Mouse (Mus musculus): ENCODE measurements around the gene Vps35l.
A peak's percentile ranks its signal among the peaks of the same experiment; 100 is the strongest.

The Vps35l gene

GRCm38 (mm10) chr7:118777598-118778394, 37.8 kb downstream of the Vps35l start:
- DNase-seq (ENCODE audit: low spot score): peak; percentile 67

- peak; percentile 80 for DNase-seq (ENCODE audit: low spot score)
Observed at GRCm38 (mm10) chr7:118778561-118778960, 38.5 kb downstream of the Vps35l start.

- DNase-seq (ENCODE audit: low spot score): no peak
Observed at GRCm38 (mm10) chr7:118783305-118784001, 43.4 kb downstream of the Vps35l start.

- no peak for DNase-seq (ENCODE audit: low spot score)
Observed at GRCm38 (mm10) chr7:118786091-118786490, 46.1 kb downstream of the Vps35l start.

GRCm38 (mm10) chr7:118787326-118787725, 47.3 kb downstream of the Vps35l start:
- no peak for DNase-seq (ENCODE audit: low spot score)

- no peak for DNase-seq (ENCODE audit: low spot score)
Observed at GRCm38 (mm10) chr7:118788481-118788880, 48.5 kb downstream of the Vps35l start.

- no peak for DNase-seq (ENCODE audit: low spot score)
Observed at GRCm38 (mm10) chr7:118790292-118790691, 50.3 kb downstream of the Vps35l start.

- DNase-seq (ENCODE audit: low spot score): no peak
Observed at GRCm38 (mm10) chr7:118793899-118794298, 53.9 kb downstream of the Vps35l start.

- no peak for DNase-seq (ENCODE audit: low spot score)
Observed at GRCm38 (mm10) chr7:118795779-118796178, 55.8 kb downstream of the Vps35l start.

GRCm38 (mm10) chr7:118796838-118797237, 56.8 kb downstream of the Vps35l start:
- no peak for DNase-seq (ENCODE audit: low spot score)

GRCm38 (mm10) chr7:118797600-118797999, 57.6 kb downstream of the Vps35l start:
- no peak for DNase-seq (ENCODE audit: low spot score)

GRCm38 (mm10) chr7:118798105-118798570, 58.1 kb downstream of the Vps35l start:
- DNase-seq (ENCODE audit: low spot score): no peak

GRCm38 (mm10) chr7:118800112-118800734, 60.2 kb downstream of the Vps35l start:
- no peak for DNase-seq (ENCODE audit: low spot score)

- DNase-seq (ENCODE audit: low spot score): no peak
Observed at GRCm38 (mm10) chr7:118801791-118802190, 61.8 kb downstream of the Vps35l start.

GRCm38 (mm10) chr7:118803425-118803824, 63.4 kb downstream of the Vps35l start:
- DNase-seq (ENCODE audit: low spot score): no peak

- no peak for DNase-seq (ENCODE audit: low spot score)
Observed at GRCm38 (mm10) chr7:118806631-118807411, 66.8 kb downstream of the Vps35l start.

- no peak for DNase-seq (ENCODE audit: low spot score)
Observed at GRCm38 (mm10) chr7:118807899-118808298, 67.9 kb downstream of the Vps35l start.

GRCm38 (mm10) chr7:118811407-118812106, 71.5 kb downstream of the Vps35l start:
- no peak for DNase-seq (ENCODE audit: low spot score)

GRCm38 (mm10) chr7:118813592-118813991, 73.6 kb downstream of the Vps35l start:
- no peak for DNase-seq (ENCODE audit: low spot score)

GRCm38 (mm10) chr7:118816275-118816674, 76.2 kb downstream of the Vps35l start:
- no peak for DNase-seq (ENCODE audit: low spot score)

GRCm38 (mm10) chr7:118817741-118818140, 77.7 kb downstream of the Vps35l start:
- no peak for DNase-seq (ENCODE audit: low spot score)
